Mouse (Mus musculus): Measurements from ENCODE around the gene Gm48551. TPM values are rescaled to one million over a fixed set of nuclear protein-coding genes. Genes with fewer than 3 reads are reported as not detected.

Gm48551 gene
- polyA plus RNA-seq, 1 experiment = 2.2 TPM

DNA sequence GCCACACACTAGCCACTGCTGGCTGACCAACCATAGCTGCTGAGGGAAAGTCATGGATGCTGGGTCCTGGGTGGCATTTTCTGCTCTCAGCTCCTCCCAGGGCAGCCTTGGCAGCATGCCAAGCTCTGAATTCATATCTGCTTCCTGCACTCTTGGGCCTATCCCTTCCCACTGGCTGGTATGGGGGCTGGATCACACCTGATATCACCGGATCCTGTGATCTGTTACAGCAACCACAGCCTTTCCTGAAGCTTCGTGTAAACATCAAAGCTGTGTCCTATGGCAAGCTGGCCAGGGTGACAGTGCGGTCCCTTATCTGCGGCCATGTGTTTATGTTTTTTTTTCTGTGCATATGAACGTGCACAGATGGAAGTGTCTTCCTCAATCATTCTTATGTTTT, 2.2 kb upstream of the Gm48551 start:
- Histone ChIP-seq H3K27ac (ENCODE audit: insufficient read depth, low read depth, low read length) (0 out of 2 replicates have a peak overlapping the region, but pooled peaks have one; percentile 9), H3K4me1 (ENCODE audit: control insufficient read depth, insufficient read depth, low read length) (peaks cover 25% of the 10 kb centered on the region), H3K4me3 (ENCODE audit: insufficient read depth, low read length) (no peak overlapping the region)
- no peak for TF ChIP-seq CTCF (IDR thresholded peaks at IDR 0.05; ENCODE audit: low read depth, low read length)
- TF ChIP-seq POLR2A (IDR thresholded peaks at IDR 0.05; ENCODE audit: borderline replicate concordance, low read depth, low read length) = no peak

DNA sequence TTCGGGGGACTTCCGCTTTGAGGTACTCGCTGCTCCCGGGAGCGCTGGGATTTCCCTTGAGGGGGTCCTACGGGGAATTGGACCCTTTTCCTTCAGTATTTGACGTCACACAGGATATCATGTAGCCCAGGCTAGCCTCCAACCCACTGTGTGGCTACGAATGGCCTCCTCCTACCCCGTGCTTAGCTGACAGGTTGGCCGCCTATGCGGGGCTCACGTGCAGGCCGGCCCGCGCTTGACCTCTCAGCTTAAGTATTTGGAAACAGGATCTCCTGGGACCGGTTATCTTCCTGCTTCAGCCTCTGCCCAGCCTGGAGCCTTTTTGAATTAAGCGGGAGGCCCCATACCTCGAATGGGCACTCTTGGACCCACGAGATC, 328 bp downstream of the Gm48551 start:
- TF ChIP-seq POLR2A (IDR thresholded peaks at IDR 0.05; ENCODE audit: borderline replicate concordance, low read depth, low read length) = no peak
- TF ChIP-seq CTCF (IDR thresholded peaks at IDR 0.05; ENCODE audit: low read depth, low read length) = no peak
- Histone ChIP-seq H3K27ac (ENCODE audit: insufficient read depth, low read depth, low read length) (peak overlapping the region; percentile 82), H3K4me1 (ENCODE audit: control insufficient read depth, insufficient read depth, low read length) (peaks cover 31% of the 10 kb centered on the region), H3K4me3 (ENCODE audit: insufficient read depth, low read length) (peak overlapping the region; percentile 92)

DNA sequence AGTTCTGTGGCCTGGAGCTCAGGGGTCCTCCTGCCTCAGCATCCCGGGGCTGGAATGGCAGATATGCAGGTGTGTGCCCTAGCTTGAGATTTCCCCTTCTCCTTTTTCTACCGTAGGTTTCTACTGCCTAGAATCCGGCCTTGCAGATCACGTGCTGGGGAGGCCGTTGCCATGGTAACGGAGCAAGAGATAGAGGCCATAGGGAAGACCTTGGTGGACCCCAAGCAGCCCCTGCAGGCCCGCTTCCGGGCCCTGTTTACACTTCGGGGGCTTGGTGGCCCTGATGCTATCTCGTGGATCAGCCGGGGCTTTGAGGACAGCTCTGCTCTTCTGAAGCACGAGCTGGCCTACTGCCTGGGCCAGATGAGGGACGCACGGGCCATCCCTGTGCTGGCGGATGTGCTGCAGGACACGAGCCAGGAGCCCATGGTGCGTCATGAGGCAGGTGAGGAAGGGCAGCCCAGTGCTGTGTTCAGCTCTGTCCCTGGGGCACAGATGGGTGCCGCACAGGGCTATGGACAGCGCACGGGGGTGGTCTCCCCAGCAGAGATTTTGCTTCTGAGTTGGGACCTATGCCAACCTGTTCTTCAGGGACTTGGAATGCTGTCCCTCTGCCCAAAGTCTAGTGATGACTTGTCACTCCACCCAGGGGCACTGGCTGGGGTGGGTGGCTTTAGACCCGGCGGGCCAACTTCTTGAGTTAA, 1.5 kb downstream of the Gm48551 start:
- Histone ChIP-seq H3K4me3 (ENCODE audit: insufficient read depth, low read length) (peak overlapping the region; percentile 92), H3K4me1 (ENCODE audit: control insufficient read depth, insufficient read depth, low read length) (peaks cover 39% of the 10 kb centered on the region), H3K27ac (ENCODE audit: insufficient read depth, low read depth, low read length) (no peak overlapping the region)
- TF ChIP-seq POLR2A (IDR thresholded peaks at IDR 0.05; ENCODE audit: borderline replicate concordance, low read depth, low read length) = no peak
- TF ChIP-seq CTCF (IDR thresholded peaks at IDR 0.05; ENCODE audit: low read depth, low read length) = no peak

DNA sequence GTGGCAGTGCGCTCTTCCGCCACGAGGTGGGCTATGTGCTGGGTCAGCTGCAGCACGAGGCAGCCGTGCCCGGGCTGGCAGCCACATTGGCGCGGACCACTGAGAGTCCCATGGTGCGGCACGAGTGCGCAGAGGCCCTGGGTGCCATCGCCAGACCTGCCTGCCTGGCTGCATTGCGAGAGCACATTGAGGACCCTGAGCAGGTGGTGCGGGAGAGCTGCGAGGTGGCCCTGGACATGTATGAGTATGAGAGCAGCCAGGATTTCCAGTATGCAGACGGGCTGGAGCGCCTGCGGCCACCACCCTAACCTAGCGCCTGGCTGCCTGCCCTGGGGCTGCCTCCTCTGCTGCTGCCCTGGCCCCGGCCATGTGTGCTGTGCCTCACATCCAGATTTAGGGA, 3.5 kb downstream of the Gm48551 start:
- no peak for TF ChIP-seq POLR2A (IDR thresholded peaks at IDR 0.05; ENCODE audit: borderline replicate concordance, low read depth, low read length)
- Histone ChIP-seq H3K27ac (ENCODE audit: insufficient read depth, low read depth, low read length) (no peak overlapping the region), H3K4me1 (ENCODE audit: control insufficient read depth, insufficient read depth, low read length) (peaks cover 29% of the 10 kb centered on the region), H3K4me3 (ENCODE audit: insufficient read depth, low read length) (no peak overlapping the region)

DNA sequence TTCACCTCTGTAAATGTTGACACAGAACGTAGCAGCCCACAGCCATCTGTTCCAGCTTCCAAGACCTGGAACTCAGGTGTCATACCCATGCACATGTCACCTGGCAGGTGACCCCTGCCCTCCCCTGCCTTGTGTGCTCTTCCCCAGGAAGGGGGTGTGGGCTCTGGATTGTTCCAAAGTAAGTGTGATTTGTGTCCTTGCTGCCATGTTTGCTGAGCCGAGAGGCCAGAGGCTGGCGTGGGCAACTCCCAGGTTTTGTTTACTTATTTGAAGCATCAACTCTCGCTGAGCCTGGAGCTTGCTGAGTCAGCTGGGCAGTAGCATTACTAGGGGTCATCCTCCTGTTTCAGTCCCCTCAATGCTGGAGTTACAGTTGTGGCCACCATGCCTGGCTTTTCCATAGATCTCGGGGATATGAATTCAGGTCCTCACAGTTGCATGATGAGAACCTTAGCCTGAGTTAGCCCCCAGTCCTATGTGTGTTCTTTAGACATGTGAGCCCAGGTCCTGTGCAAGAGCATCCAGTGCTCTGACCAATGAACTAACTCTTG, 4.3 kb downstream of the Gm48551 start, which contains the start of gene Gm48552:
Gene Gm48552, plus strand, starts transcription at position 501 of the 551 bp plus-strand sequence.
- Histone ChIP-seq H3K4me3 (ENCODE audit: insufficient read depth, low read length) (no peak within 1 kb of the TSS), H3K4me1 (ENCODE audit: control insufficient read depth, insufficient read depth, low read length) (peaks cover 29% of the 10 kb centered on the region), H3K27ac (ENCODE audit: insufficient read depth, low read depth, low read length) (peak within 1 kb of the TSS; percentile 58)
- no peak for TF ChIP-seq CTCF (IDR thresholded peaks at IDR 0.05; ENCODE audit: low read depth, low read length)
- TF ChIP-seq POLR2A (IDR thresholded peaks at IDR 0.05; ENCODE audit: borderline replicate concordance, low read depth, low read length) = no peak

DNA sequence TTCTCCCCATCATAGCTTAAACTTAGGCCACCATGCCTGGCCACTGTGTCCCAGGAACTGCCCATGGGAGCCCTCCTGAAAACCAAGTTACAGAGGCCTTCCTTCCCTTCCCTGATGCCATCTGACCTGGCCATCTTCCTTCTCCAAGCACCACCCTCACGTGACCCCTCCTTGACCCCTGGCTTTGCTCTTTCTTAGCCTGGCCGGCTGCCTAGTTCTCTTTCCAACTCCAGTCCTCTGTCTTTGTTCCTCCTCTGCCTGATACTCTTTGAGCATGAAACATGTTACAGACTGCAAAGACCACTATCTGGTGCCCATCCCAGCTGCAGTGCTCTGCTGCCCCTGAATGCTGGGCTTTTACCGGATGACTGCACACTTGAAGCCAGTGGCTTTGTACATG, 5.1 kb downstream of the Gm48551 start:
- Histone ChIP-seq H3K27ac (ENCODE audit: insufficient read depth, low read depth, low read length) (peak overlapping the region; percentile 58), H3K4me1 (ENCODE audit: control insufficient read depth, insufficient read depth, low read length) (peaks cover 29% of the 10 kb centered on the region), H3K4me3 (ENCODE audit: insufficient read depth, low read length) (no peak overlapping the region)
- TF ChIP-seq POLR2A (IDR thresholded peaks at IDR 0.05; ENCODE audit: borderline replicate concordance, low read depth, low read length) (no peak), CTCF (IDR thresholded peaks at IDR 0.05; ENCODE audit: low read depth, low read length) (no peak)

DNA sequence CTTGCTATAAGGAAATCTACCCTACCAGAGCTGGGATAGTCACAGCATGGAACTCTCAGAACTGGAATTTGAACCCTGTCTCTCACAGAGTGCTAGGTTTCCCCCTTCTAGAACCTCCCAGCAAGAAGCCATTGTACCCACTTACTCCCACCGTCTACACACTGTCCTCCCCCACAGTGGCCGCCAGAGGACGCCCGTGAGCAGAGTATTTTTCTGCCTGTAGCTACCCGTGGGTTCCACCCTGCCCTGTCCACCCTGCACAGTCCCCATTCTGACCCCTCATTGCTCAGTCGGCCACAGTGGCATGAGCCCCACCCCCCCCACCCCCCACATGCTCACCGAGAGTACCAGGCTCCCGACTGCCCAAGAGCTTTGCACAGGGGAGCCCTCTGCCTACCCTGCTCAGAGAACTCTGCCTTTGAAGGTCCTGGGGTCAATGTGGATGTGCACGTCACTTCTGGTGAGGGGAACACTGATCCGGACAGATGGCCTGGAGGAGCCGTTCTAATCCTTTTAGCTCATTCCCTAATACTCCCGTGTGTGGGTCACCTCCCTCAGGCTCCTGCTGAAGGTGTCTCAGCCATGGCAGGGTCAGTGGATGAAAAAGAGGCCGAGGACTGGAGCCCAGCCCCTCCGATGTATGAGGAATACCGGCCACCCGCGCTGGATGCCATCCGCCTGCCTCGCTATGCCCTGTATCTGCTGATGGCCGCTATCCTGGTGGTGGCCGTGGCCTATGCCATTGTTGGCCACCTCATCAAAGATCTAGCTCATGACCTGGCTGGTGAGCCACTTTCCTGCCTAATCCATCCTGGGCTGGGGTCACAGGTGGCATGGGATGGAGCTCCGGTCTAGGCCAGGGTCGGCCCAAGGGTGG, 5.8 kb downstream of the Gm48551 start:
- peaks cover 29% of the 10 kb centered on the region for H3K4me1 ChIP-seq (ENCODE audit: control insufficient read depth, insufficient read depth, low read length)
- no peak overlapping the region for H3K4me3 ChIP-seq (ENCODE audit: insufficient read depth, low read length)
- H3K27ac ChIP-seq (ENCODE audit: insufficient read depth, low read depth, low read length) = peak overlapping the region; percentile 58
- TF ChIP-seq POLR2A (IDR thresholded peaks at IDR 0.05; ENCODE audit: borderline replicate concordance, low read depth, low read length) (no peak), CTCF (IDR thresholded peaks at IDR 0.05; ENCODE audit: low read depth, low read length) (peak; percentile 98)

DNA sequence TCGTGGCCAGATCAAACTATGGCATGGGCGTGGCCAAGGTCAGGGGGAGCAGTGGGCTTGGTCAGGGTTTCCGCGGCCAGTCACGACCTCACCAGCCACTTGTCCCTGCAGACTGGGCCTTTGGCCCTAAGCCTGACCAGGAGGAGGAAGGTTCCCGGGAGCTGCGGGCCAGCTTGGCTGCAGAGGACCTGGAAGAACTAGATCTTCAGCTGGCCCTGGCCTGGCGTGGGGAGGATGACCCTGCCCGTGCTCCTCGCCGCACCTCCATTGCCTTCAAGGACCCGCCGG, 6.4 kb downstream of the Gm48551 start:
- no peak for TF ChIP-seq CTCF (IDR thresholded peaks at IDR 0.05; ENCODE audit: low read depth, low read length)
- TF ChIP-seq POLR2A (IDR thresholded peaks at IDR 0.05; ENCODE audit: borderline replicate concordance, low read depth, low read length) = no peak
- no peak overlapping the region for H3K4me3 ChIP-seq (ENCODE audit: insufficient read depth, low read length)
- no peak overlapping the region for H3K27ac ChIP-seq (ENCODE audit: insufficient read depth, low read depth, low read length)
- H3K4me1 ChIP-seq (ENCODE audit: control insufficient read depth, insufficient read depth, low read length) = peaks cover 24% of the 10 kb centered on the region

DNA sequence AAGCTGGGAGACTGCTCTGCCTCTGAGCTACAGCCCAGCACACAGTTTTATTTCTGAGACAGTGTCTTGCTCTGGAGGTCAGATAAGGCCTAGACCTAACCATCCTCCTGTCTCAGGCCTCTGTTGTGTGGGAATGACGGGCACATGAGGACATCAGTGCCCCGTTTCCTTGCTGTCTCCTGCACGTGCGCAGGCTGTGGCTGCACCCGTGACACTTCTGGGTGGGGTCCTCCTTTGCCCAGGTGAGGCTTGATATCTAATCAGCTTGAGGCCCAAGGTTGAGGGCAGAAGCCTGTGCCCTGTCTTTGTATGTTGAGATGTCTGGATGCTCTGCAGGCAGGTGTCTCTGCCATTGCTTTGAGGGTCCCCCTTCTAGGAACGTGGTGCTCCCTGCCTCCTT, 8.0 kb downstream of the Gm48551 start:
- Histone ChIP-seq H3K27ac (ENCODE audit: insufficient read depth, low read depth, low read length) (no peak overlapping the region), H3K4me3 (ENCODE audit: insufficient read depth, low read length) (no peak overlapping the region), H3K4me1 (ENCODE audit: control insufficient read depth, insufficient read depth, low read length) (peaks cover 21% of the 10 kb centered on the region)
- TF ChIP-seq POLR2A (IDR thresholded peaks at IDR 0.05; ENCODE audit: borderline replicate concordance, low read depth, low read length) (no peak), CTCF (IDR thresholded peaks at IDR 0.05; ENCODE audit: low read depth, low read length) (no peak)

DNA sequence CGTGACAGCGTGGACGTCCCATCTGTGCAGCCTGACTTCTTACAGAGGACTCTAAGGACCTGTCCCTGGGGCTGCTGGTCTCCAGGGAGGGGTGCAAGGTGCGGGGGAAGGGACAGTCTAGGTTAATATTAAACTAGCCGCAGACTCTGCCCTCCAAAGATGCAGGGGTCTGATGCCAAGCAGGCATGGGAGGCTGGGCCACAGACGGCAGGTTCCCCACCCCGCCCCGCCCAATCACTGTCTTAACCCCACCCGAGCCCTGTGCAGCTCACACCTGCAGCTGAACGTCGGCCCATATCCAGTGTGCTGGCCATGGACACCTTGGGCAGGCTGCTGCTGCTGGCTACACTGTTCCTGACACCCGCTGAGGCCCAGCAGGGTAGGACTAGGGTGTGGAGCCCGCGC, 8.5 kb downstream of the Gm48551 start, which contains the start of gene Smim24:
Gene Smim24, plus strand, starts transcription at position 271 of the 405 bp plus-strand sequence.
- Histone ChIP-seq H3K4me3 (ENCODE audit: insufficient read depth, low read length) (no peak within 1 kb of the TSS), H3K27ac (ENCODE audit: insufficient read depth, low read depth, low read length) (no peak within 1 kb of the TSS), H3K4me1 (ENCODE audit: control insufficient read depth, insufficient read depth, low read length) (peaks cover 21% of the 10 kb centered on the region)
- TF ChIP-seq POLR2A (IDR thresholded peaks at IDR 0.05; ENCODE audit: borderline replicate concordance, low read depth, low read length) (no peak), CTCF (IDR thresholded peaks at IDR 0.05; ENCODE audit: low read depth, low read length) (no peak)

Measured in bone marrow macrophage, adult 2 months (primary cell).